Mouse (Mus musculus) intestine, postnatal 0 days (tissue): ENCODE results near the gene Fam126a. TPM values are rescaled to one million over a fixed set of nuclear protein-coding genes. Genes with fewer than 3 reads are reported as not detected.

Experiments used
- ATAC-seq: fragments of 200-750 bp; cut with Nextera tagmentation; 2 replicates; pipeline ENCODE4 v1.8.0; 2017; ENCODE audit warnings: mild to moderate bottlenecking, moderate TSS enrichment, moderate library complexity
- H3K27ac ChIP-seq: fragments of 300-500 bp; sonication (generic); 2 replicates; pipeline ENCODE4 v1.5.1; 2014; ENCODE audit warnings: mild to moderate bottlenecking, low read depth, low read length, moderate library complexity
- H3K27me3 ChIP-seq: fragments of 300-500 bp; sonication (generic); replicated peaks from 2 replicates; pipeline ENCODE4 v1.6.1; 2014; ENCODE audit warnings: low read length, mixed read lengths; ENCODE audit not compliant: control insufficient read depth, insufficient read depth
- H3K36me3 ChIP-seq: fragments of 300-500 bp; sonication (generic); 2 replicates; pipeline ENCODE4 v1.6.1; 2014; ENCODE audit warnings: mild to moderate bottlenecking, moderate library complexity; ENCODE audit not compliant: control insufficient read depth, insufficient read depth
- H3K4me1 ChIP-seq: fragments of 300-500 bp; sonication (generic); replicated peaks from 2 replicates; pipeline ENCODE4 v1.6.1; 2014; ENCODE audit warnings: antibody characterized with exemption, low read length, mixed read lengths; ENCODE audit not compliant: control insufficient read depth, insufficient read depth
- H3K4me2 ChIP-seq: fragments of 300-500 bp; sonication (generic); replicated peaks from 2 replicates; pipeline ENCODE4 v1.6.1; 2014; ENCODE audit warnings: low read depth, mild to moderate bottlenecking, moderate library complexity
- H3K4me3 ChIP-seq: fragments of 300-500 bp; sonication (generic); 2 replicates; pipeline ENCODE4 v1.5.1; 2014; ENCODE audit warnings: low read depth, low read length
- H3K9ac ChIP-seq: fragments of 300-500 bp; sonication (generic); 2 replicates; pipeline ENCODE4 v1.6.1; 2014; ENCODE audit warnings: mild to moderate bottlenecking, low read depth, low read length
- H3K9me3 ChIP-seq: fragments of 300-500 bp; sonication (generic); 2 replicates; pipeline ENCODE4 v1.6.1; 2016; ENCODE audit warnings: mixed run types; ENCODE audit not compliant: control insufficient read depth
- CTCF ChIP-seq: sonication (generic); IDR thresholded peaks from 2 replicates; pipeline ENCODE4 v1.5.1; 2016; ENCODE audit warnings: low read depth, mild to moderate bottlenecking, control low read depth, antibody characterized with exemption, moderate library complexity
- WGBS: fragments of 180-500 bp; shearing (Covaris S2); extraction: QIAGEN DNeasy Blood & Tissue Kit; methylation state at CpG from one replicate; pipeline ENCODE4 v1.1.7; 2014; 5-methylcytosine and 5-hydroxymethylcytosine counted together
- polyA plus RNA-seq: library from polyadenylated mRNA; unstranded; fragments of >200 nt; fragmentation: Nextera tagmentation; extraction: Ambion mirVana; gene quantifications from 2 replicates; pipeline ENCODE4 v1.2.1, GENCODE M21; 2015

Fam126a gene
- 4.9 and 5.0 TPM in 2 replicates for polyA plus RNA-seq

DNA sequence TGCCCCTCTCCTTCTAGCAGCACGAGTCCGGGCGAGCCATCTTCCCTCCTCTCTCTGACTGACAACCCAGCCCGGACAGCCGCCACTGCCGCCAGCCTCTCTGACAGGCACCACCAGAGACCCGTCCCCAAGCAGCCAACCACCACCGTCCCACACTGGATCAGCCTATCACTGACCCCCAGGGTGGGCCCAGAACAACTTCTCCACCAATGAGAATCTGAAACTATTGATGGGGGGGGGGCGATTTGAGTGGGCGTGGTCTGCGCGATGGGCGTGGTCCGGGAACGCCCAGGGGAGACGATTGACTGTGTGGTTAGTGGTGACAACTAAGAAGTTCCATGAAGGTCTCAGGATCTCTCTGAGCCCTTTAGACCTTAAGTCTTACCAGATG, at the start of gene Fam126a:
Gene Fam126a (minus strand): TSS at position 112 of the 391 bp plus-strand sequence.
- WGBS = 0% methylated on average over 16 of the region's 16 CpGs
- Histone ChIP-seq H3K4me2 (peak within 1 kb of the TSS; percentile 99), H3K9me3 (no peaks in the 10 kb centered on the region), H3K4me3 (peak within 1 kb of the TSS; percentile 74), H3K27ac (peak within 1 kb of the TSS; percentile 82), H3K4me1 (no peaks in the 10 kb centered on the region), H3K36me3 (no peaks in the 10 kb centered on the region), H3K27me3 (no peaks in the 10 kb centered on the region), H3K9ac (peak within 1 kb of the TSS; percentile 70)
- ATAC-seq = peak; percentile 99
- TF ChIP-seq CTCF = 0 out of 2 replicates have a peak, but pooled peaks have one; percentile 3

DNA sequence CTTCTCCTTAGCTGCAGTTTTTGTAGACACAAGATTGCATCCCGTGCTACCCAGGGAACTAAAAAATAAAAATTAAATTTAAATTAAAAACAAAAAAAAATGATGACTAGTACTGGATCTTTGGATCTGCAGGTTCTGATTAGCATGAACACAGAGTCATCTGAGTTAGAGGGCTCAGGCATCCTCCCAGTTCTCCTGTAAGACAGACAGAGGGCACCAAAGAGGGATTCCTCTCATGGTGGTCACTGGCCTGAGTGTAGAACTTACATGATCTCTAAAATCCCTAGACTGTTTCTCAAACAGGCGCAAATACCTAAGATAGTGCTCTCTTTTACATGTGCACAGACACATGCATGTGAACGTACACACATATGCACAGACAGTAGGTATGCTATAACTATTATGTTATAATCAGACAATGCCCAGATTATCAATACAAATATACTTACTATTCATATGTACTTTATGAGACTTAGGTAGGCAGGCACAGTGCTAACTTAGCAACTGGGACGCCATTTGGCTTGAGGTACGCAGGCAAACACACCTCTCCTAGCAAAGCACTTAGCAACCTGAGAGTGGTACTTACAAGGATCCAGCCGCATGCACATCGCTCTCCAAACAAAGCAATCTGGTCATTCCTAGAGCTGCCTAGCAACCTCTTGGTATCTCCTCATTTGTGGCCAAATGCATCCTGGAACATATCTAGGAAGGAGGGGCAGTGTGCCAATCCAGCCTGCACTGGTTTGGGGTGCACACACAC, 48.1 kb upstream of the Fam126a start:
- no peaks in the 10 kb centered on the region for H3K36me3 ChIP-seq
- no peak overlapping the region for H3K4me2 ChIP-seq
- 61% methylated on average over 7 of the region's 7 CpGs for WGBS
- no peak for ATAC-seq
- H3K9me3 ChIP-seq = no peaks in the 10 kb centered on the region
- no peak overlapping the region for H3K9ac ChIP-seq
- no peaks in the 10 kb centered on the region for H3K27me3 ChIP-seq
- H3K4me1 ChIP-seq = no peaks in the 10 kb centered on the region
- no peak overlapping the region for H3K27ac ChIP-seq
- TF ChIP-seq CTCF = peak; percentile 51
- H3K4me3 ChIP-seq = no peak overlapping the region

DNA sequence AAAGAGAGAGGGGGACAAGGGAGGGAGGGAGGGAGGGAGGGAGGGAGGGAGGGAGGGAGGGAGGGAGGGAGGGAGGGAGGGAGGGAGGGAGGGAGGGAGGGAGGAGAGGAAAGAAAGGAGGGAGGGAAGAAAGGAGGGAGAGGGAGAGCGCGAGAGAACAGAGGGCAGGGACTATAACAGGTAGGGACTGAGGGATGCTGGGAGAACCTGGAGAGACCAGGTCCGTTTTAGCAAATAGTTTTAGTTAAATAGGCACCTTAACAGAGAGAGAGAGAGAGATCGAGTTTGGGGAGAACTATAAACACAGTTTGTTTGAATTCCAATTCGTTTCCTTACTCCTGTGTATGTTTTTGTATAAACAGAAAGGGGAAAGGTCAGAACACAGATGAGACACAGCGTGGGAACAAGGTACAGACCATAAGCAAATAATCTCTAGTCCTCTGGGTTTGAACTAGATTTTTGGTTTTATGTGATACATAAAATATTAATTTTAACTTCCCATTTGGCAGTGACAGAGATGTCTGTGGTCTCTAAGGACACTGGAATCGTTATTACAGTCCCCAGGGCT, 47.3 kb upstream of the Fam126a start:
- H3K9ac ChIP-seq = no peak overlapping the region; the same call in 1 of the 2 replicates
- TF ChIP-seq CTCF = no peak
- H3K27me3 ChIP-seq = no peaks in the 10 kb centered on the region
- H3K27ac ChIP-seq = no peak overlapping the region
- no peaks in the 10 kb centered on the region for H3K9me3 ChIP-seq
- H3K4me3 ChIP-seq = peak overlapping the region; percentile 25; the same call in 1 of the 2 replicates
- WGBS = 13% methylated on average over 7 of the region's 7 CpGs
- ATAC-seq = no peak
- no peaks in the 10 kb centered on the region for H3K4me1 ChIP-seq
- no peaks in the 10 kb centered on the region for H3K36me3 ChIP-seq
- H3K4me2 ChIP-seq = peak overlapping the region; percentile 52

DNA sequence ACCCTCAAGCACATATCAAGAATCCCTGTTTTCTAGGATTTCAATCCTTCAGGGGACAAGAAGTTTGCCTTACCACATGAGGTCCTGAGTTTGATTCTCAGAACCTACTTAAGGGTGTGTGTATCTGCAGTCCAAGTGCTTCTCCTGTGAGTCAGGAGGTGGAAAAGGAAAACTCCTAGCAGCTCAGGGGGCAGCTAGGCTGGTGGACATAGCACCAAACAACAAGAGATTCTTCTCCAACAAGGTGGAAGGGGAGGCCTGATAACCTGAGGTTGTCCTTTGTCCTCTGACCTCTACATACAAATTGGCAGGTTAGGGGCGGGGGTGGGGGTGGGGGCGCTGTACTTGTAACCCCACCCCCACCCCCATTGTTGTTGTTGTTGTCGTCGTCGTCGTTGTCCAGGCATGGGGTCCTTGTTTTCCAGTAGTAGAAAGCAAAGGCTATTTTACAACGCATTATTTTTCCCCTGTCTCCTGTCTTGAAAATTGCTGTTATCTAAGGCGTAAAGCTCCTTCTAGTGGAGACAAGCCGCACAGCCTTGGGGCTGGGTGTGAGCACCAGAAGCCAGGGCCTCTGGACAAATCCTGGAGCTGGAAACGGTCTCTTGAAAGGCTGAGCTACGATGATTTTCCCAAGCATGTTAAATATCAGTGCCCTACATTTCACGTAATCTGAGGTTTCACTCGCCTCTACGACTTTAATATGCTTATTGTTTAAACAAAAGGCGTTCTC, 46.7 kb upstream of the Fam126a start:
- Histone ChIP-seq H3K27ac (no peak overlapping the region), H3K9ac (peak overlapping the region; percentile 38; the same call in 1 of the 2 replicates), H3K4me2 (peak overlapping the region; percentile 52), H3K36me3 (no peaks in the 10 kb centered on the region), H3K4me3 (peak overlapping the region; percentile 25; the same call in 1 of the 2 replicates), H3K9me3 (no peaks in the 10 kb centered on the region), H3K4me1 (no peaks in the 10 kb centered on the region), H3K27me3 (no peaks in the 10 kb centered on the region)
- peak; percentile 83 for TF ChIP-seq CTCF
- WGBS = 2% methylated on average over 15 of the region's 15 CpGs
- 0 out of 2 replicates have a peak, but pooled peaks have one; percentile 41 for ATAC-seq

DNA sequence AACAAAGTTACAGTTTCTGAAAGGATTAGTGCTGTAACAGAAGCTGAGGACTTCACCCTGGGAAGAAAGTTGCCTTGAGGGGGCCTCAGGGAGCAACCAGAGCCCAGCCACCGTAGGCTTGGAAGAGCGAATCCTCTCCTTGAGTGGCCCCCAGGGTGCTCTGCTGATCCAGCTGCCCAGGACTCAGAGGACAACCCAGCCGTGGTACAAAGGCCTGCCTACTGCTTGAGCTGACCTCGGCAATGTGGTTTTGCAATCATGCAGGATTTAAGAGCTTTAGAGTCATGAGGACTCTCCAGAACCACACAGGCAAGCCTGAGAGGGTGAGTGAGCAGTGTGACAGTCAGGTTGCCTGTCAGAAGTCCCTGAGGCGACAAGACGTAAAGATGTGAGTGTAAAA, 41.5 kb upstream of the Fam126a start:
- Histone ChIP-seq H3K36me3 (no peaks in the 10 kb centered on the region), H3K27ac (no peak overlapping the region), H3K4me3 (no peak overlapping the region), H3K27me3 (no peaks in the 10 kb centered on the region), H3K4me2 (no peak overlapping the region), H3K4me1 (no peaks in the 10 kb centered on the region), H3K9ac (no peak overlapping the region), H3K9me3 (no peaks in the 10 kb centered on the region)
- ATAC-seq = no peak
- WGBS = 66% methylated on average over 6 of the region's 6 CpGs
- TF ChIP-seq CTCF = no peak

DNA sequence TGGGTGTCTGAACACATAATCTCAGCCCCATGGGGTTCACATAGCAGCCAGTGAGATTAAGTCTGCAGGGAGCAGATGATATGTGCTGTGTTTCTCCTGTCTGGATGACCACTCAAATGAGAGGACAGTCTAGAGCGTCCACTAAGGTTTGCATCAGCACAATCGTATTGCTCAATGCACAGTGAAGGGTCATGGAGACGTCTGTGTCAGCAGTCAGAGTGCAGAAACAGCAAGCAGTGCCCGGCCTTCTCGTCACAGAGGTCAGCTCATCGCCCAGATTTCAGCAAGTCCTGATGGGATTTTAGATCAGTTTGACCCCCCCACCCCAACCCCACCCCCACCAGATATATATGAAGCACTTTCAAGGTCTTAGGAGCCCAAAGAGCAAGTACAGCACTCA, 38.5 kb upstream of the Fam126a start:
- H3K36me3 ChIP-seq = no peaks in the 10 kb centered on the region
- H3K4me1 ChIP-seq = no peaks in the 10 kb centered on the region
- TF ChIP-seq CTCF = no peak
- H3K4me3 ChIP-seq = no peak overlapping the region
- H3K27me3 ChIP-seq = no peaks in the 10 kb centered on the region
- H3K9me3 ChIP-seq = no peaks in the 10 kb centered on the region
- 78% methylated on average over 6 of the region's 6 CpGs for WGBS
- H3K4me2 ChIP-seq = no peak overlapping the region
- no peak overlapping the region for H3K9ac ChIP-seq
- ATAC-seq = no peak
- H3K27ac ChIP-seq = no peak overlapping the region
